12 mouse cellular contexts compared by ENCODE assay signal in the genomic region with DNA sequence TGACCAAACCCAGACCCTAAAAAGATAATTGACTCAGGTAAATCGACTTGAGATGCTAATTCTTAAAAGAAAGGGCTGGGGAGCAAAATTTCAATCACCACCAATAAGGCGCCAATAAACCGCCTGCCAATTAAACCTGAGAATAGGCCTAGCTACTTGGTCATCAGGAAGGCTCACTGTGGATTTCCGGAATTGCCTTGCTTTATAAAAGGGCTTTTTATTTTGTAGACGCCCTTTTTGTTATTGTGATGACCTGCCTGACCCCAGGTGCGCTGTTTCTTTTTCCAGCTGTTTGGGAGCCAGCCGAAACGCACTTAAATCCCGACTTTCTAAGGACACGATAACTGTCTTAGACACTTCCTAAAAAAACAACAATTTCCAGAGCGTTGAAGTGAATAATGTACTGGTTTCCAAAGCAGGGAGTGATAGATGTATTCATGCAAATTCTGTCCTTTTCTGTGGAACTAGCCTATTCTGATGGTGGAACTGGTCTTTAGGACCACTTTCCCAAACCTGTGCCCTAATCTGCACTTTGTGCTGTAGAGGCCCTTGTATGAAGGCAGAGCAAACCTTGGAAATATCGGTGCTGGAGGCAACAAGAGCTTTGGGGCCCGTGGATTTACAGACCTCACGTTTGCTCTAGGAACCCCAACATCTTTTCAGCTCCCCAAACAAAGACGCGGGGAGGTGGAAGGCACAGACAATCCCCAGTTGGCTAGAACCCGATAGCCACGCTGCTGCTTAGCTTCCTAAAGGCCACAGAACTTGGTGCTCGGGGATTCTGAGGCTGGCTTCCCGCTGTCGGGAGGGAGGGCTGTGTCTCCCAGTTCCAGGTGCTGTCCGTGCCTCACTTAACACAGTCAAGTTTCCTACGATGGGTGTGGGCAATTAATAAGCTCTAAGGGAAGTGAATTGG. TPM values are rescaled to one million over a fixed set of nuclear protein-coding genes. Genes with fewer than 3 reads are reported as not detected.
A peak's percentile ranks its signal among the peaks of the same experiment; 100 is the strongest.
DNase-seq lines count a peak whose midpoint lies in the region; ATAC-seq and TF ChIP-seq lines count a peak whose summit lies in the region.
"Had no signal": no experiment of that assay in that cellular context is flagged by ENCODE, and none has a peak within 500 bp of the region (broad histone marks: within the 10 kb centered on the region; RNA-seq: fewer than 3 reads in every experiment).

No protein-coding gene starts in this region.

- 17% methylated on average over 23 of the region's 23 CpGs for WGBS in forebrain, embryonic 15.5 days
- 4% methylated on average over 23 of the region's 23 CpGs for WGBS in midbrain, embryonic 11.5 days

- in situ Hi-C loops in ES-E14 (cut with MboI; ENCODE audit: low sequenced_read_pairs in 2 of 2, unreplicated experiment in 2 of 2), result no loop called here

- peak overlapping the region; percentile 33 for H3K27ac ChIP-seq in ES-E14 (ENCODE audit: insufficient read depth, low read depth, low read length, poor library complexity, severe bottlenecking)
- H3K27ac ChIP-seq in forebrain, embryonic 15.5 days (replicated peaks), result peak overlapping the region; percentile 70
- no peak overlapping the region for H3K27ac ChIP-seq in midbrain, embryonic 11.5 days (ENCODE audit: low read depth, low read length)
- H3K27ac ChIP-seq: kidney, postnatal 0 days had no signal

- H3K4me3 ChIP-seq in ES-E14 (ENCODE audit: insufficient read depth in 1 of 2, low read depth in 1 of 2, low read length in 2 of 2, poor library complexity in 1 of 2, severe bottlenecking in 1 of 2), result peak overlapping the region; percentile 12 to 13; a peak in 3 of 4 replicates
- no peak overlapping the region for H3K4me3 ChIP-seq in forebrain, embryonic 15.5 days
- H3K4me3 ChIP-seq in midbrain, embryonic 11.5 days (ENCODE audit: low read depth, low read length), result peak overlapping the region; percentile 14; the same call in 1 of the 2 replicates

- ATAC-seq in forebrain, embryonic 15.5 days (replicated peaks), result no peak
- ATAC-seq in midbrain, embryonic 11.5 days (ENCODE audit: low FRiP score), result no peak
- no peak for ATAC-seq in inflammation-experienced regulatory T-cells, adult 6 months

- no peaks in the 10 kb centered on the region for H3K36me3 ChIP-seq in ES-E14 (ENCODE audit: control insufficient read depth, insufficient read depth, low read length, poor library complexity, severe bottlenecking)
- H3K36me3 ChIP-seq in forebrain, embryonic 15.5 days, result no peaks in the 10 kb centered on the region
- H3K36me3 ChIP-seq in midbrain, embryonic 11.5 days (ENCODE audit: control insufficient read depth, insufficient read depth, low read length), result no peaks in the 10 kb centered on the region

- H3K9ac ChIP-seq in ES-E14 (ENCODE audit: insufficient read depth, low read depth, low read length, poor library complexity, severe bottlenecking), result no peak overlapping the region
- no peak overlapping the region for H3K9ac ChIP-seq in forebrain, embryonic 15.5 days (replicated peaks)
- peak overlapping the region; percentile 40; the same call in 1 of the 2 replicates for H3K9ac ChIP-seq in midbrain, embryonic 11.5 days (ENCODE audit: low read length)

- H3K9me3 ChIP-seq in ES-E14 (ENCODE audit: control insufficient read depth, insufficient read depth, low read depth, low read length), result no peaks in the 10 kb centered on the region
- no peaks in the 10 kb centered on the region for H3K9me3 ChIP-seq in forebrain, embryonic 15.5 days
- H3K9me3 ChIP-seq in midbrain, embryonic 11.5 days (ENCODE audit: control insufficient read depth, low read length), result no peaks in the 10 kb centered on the region

- no peak for DNase-seq in ES-E14 (ENCODE audit: low read depth, low spot score)
- peak; percentile 61 for DNase-seq in cerebellum, adult 9-11 months
- DNase-seq in midbrain, embryonic 11.5 days (ENCODE audit: low spot score, missing footprints), result peak; percentile 96
- no peak for DNase-seq in yolk sac, embryonic 10.5 days (ENCODE audit: low spot score)
- DNase-seq in heart, adult 8-10 months (ENCODE audit: low spot score), result no peak
- DNase-seq in frontal cortex, postnatal 10 days (ENCODE audit: low spot score in 2 of 2), result no peak

- H3K4me2 ChIP-seq in forebrain, embryonic 15.5 days (replicated peaks), result peak overlapping the region; percentile 26
- peak overlapping the region; percentile 48 for H3K4me2 ChIP-seq in midbrain, embryonic 11.5 days

- H3K4me1 ChIP-seq in ES-E14 (ENCODE audit: control insufficient read depth in 2 of 2, insufficient read depth in 2 of 2, low read length in 2 of 2, poor library complexity in 1 of 2), result peaks cover 2 to 3% of the 10 kb centered on the region in 2 experiments; a peak in 1 of 4 replicates
- peaks cover 30% of the 10 kb centered on the region for H3K4me1 ChIP-seq in forebrain, embryonic 15.5 days
- peaks cover 13% of the 10 kb centered on the region for H3K4me1 ChIP-seq in midbrain, embryonic 11.5 days (ENCODE audit: control insufficient read depth, insufficient read depth, low read length)

- H3K27me3 ChIP-seq in forebrain, embryonic 15.5 days, result peaks cover 51% of the 10 kb centered on the region
- peaks cover 74% of the 10 kb centered on the region for H3K27me3 ChIP-seq in midbrain, embryonic 11.5 days (ENCODE audit: control insufficient read depth, insufficient read depth, low read length)

TF ChIP-seq in ES-E14, 5 proteins besides CTCF, POLR2A, EP300 and RAD21:
- TF ChIP-seq CHD2 (IDR thresholded peaks at IDR 0.05; ENCODE audit: low read depth, low read length) (no peak), ZNF384 (IDR thresholded peaks at IDR 0.05; ENCODE audit: low read depth, low read length) (no peak), MAFK (IDR thresholded peaks at IDR 0.05; ENCODE audit: insufficient read depth, low read depth, low read length) (no peak), HCFC1 (IDR thresholded peaks at IDR 0.05; ENCODE audit: borderline replicate concordance, insufficient read depth, low read length) (no peak), ZC3H11A (IDR thresholded peaks at IDR 0.05; ENCODE audit: borderline replicate concordance, low read depth, low read length) (no peak)

RNA-seq across cellular contexts. Expression of gene Zic5, which starts 2.7 kb away (rescaled TPM):
- total RNA-seq in ES-E14 (2012; rRNA removed), result 15.2 and 29.7 TPM in 2 replicates
- polyA plus RNA-seq in forebrain, embryonic 15.5 days (2015; fragmentation: Nextera tagmentation; extraction: Ambion mirVana), result 14.2 and 15.2 TPM in 2 replicates
- 14.6 and 15.8 TPM in 2 replicates for polyA plus RNA-seq in midbrain, embryonic 11.5 days (2014; fragmentation: Nextera tagmentation; extraction: Ambion mirVana)
- polyA plus RNA-seq in inflammation-experienced regulatory T-cells, adult 6 months (2017; shearing (Covaris generic)), result under 1 TPM in 1 of 3 experiments, not detected in 2; 0.27 TPM
- not detected for total RNA-seq in heart, adult 8-10 months (2022)
- total RNA-seq: gastrocnemius, postnatal 4 days had no signal
- polyA plus RNA-seq: liver, embryonic 16.5 days had no signal

RNA-seq across cellular contexts. Expression of gene Zic2, which starts 7.1 kb away (rescaled TPM):
- total RNA-seq in ES-E14 (2012; rRNA removed), result 17.3 and 22.1 TPM in 2 replicates
- 8.4 and 9.3 TPM in 2 replicates for polyA plus RNA-seq in forebrain, embryonic 15.5 days (2015; fragmentation: Nextera tagmentation; extraction: Ambion mirVana)
- polyA plus RNA-seq in midbrain, embryonic 11.5 days (2014; fragmentation: Nextera tagmentation; extraction: Ambion mirVana), result 5.8 and 6.3 TPM in 2 replicates
- not detected for polyA plus RNA-seq in inflammation-experienced regulatory T-cells, adult 6 months (2017; shearing (Covaris generic))
- under 1 TPM in 1 of 4 experiments, not detected in 3; 0.11 TPM for total RNA-seq in heart, adult 8-10 months (2022)
- polyA plus RNA-seq: kidney, postnatal 0 days; liver, embryonic 16.5 days had no signal

RNA-seq across cellular contexts. Expression of gene Gm5089, which starts 17.3 kb away (rescaled TPM):
- total RNA-seq in ES-E14 (2012; rRNA removed), result 0.21 and 0.31 TPM in 2 replicates
- 0.74 and 0.75 TPM in 2 replicates for polyA plus RNA-seq in forebrain, embryonic 15.5 days (2015; fragmentation: Nextera tagmentation; extraction: Ambion mirVana)
- polyA plus RNA-seq in midbrain, embryonic 11.5 days (2014; fragmentation: Nextera tagmentation; extraction: Ambion mirVana), result 0.62 and 0.64 TPM in 2 replicates
- not detected for polyA plus RNA-seq in inflammation-experienced regulatory T-cells, adult 6 months (2017; shearing (Covaris generic))
- not detected for total RNA-seq in heart, adult 8-10 months (2022)
- total RNA-seq: gastrocnemius, postnatal 4 days had no signal
- polyA plus RNA-seq: kidney, postnatal 0 days; liver, embryonic 16.5 days; testis, adult 2 months had no signal

RNA-seq across cellular contexts. Expression of gene Gm10837, which starts 22.2 kb away (rescaled TPM):
- total RNA-seq in ES-E14 (2012; rRNA removed), result not detected in 2 replicates
- 0.57 and 0.63 TPM in 2 replicates for polyA plus RNA-seq in forebrain, embryonic 15.5 days (2015; fragmentation: Nextera tagmentation; extraction: Ambion mirVana)
- polyA plus RNA-seq in midbrain, embryonic 11.5 days (2014; fragmentation: Nextera tagmentation; extraction: Ambion mirVana), result 0.41 and 0.45 TPM in 2 replicates
- under 1 TPM in 1 of 3 experiments, not detected in 2; 0.36 TPM for polyA plus RNA-seq in inflammation-experienced regulatory T-cells, adult 6 months (2017; shearing (Covaris generic))
- not detected for total RNA-seq in heart, adult 8-10 months (2022)
- total RNA-seq: gastrocnemius, postnatal 4 days had no signal
- polyA plus RNA-seq: kidney, postnatal 0 days; liver, embryonic 16.5 days; testis, adult 2 months had no signal

Comparison
In these comparisons a context has a peak if more than half of its experiments do, and no peak if none do; other contexts are left out.
1. DNase-seq: peak in cerebellum, adult 9-11 months (single experiment) and midbrain, embryonic 11.5 days (single experiment); none in ES-E14 (single experiment), yolk sac, embryonic 10.5 days (single experiment), heart, adult 8-10 months (single experiment) and frontal cortex, postnatal 10 days (0 of 2).
2. RNA of gene Zic5, which starts 2.7 kb away (polyA plus RNA-seq): 14.6 to 15.8 TPM in midbrain, embryonic 11.5 days and 14.2 to 15.2 TPM in forebrain, embryonic 15.5 days; 0.27 TPM in inflammation-experienced regulatory T-cells, adult 6 months; every median in the first group is over 10 times any median in the second.